Mouse (Mus musculus): ENCODE results near the gene Plekha4.

Gene Plekha4

DNA sequence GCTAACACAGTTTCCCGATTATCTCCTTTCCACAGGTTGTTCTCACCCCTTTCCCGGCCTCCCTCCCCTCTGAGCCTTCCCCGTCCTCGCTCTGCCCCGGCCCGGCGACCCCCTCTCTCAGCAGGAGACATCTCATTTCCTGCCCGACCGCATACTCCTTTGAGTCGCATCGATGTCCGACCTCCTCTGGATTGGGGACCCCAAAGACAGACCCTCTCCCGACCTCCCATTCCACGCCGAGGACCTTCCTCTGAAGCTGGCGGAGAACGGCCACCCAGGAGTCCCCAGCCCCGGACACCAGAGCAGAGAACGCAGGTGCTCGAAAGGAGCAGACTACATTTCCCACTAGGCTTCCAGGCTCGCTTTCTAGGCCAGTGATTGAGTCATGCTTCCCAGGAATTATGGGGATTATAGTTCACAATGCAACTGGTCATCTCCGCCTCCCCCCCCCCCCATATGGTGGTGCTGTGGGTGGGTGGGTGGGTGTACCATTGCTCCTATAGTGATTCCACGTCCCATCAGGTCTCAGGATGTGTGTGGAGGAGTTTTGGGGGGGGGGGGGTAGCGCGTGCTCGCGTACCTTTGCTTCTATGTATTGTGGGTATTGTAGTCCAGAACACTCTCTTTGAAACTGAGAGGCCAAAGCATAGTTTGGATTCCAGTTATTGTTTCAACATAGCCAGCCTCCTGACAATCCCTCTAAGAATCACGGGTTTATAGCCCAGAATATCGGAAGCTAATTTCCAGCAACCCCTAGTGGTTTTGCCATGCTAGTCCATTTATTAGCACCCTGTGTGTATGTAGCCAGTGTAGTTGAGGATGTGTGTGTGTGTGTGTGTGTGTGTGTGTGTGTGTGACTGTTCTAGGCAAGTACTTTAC, 12.3 kb downstream of the Plekha4 start:
- DNase-seq (ENCODE audit: low spot score) = peak; percentile 17

DNA sequence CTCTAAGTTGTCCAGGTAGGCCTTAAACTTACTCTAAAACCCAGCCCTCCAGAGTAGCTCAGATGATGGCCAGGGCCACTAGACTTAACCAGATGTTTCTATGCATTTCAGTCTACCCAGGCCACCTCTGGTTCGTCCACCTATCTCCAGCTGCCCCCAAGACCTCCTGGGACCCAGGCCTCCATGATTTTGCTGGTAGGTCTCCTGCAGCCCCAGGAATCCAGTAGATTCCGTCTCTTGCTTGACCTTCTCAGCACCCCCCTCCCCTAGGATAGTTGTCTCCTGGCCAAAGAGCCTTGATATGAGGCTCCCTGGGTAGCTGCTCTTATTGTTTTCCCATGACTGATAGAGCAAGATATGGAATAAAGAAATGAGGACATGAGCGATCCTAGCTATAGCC, 13.0 kb downstream of the Plekha4 start:
- no peak for DNase-seq (ENCODE audit: low spot score)

DNA sequence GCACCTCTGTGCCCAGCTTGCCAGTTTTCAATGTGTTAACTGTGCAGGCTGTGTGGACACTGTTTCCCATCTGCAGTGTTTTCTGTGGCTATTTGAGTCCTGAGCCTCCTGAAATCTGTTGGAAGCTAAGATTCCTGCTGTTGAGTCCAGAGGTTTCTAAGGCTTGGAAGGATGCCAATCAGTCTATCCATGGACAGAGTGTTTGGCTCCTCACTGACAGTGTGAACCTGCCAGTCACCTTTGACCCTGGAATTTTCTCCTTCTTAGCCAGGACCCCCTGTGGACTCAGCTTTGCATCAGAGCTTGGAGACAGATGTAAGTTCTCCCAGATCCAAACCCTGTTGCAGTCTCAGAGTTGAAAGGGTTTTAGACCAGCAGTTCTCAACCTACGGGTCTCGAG, 14.1 kb downstream of the Plekha4 start:
- no peak for DNase-seq (ENCODE audit: low spot score)

DNA sequence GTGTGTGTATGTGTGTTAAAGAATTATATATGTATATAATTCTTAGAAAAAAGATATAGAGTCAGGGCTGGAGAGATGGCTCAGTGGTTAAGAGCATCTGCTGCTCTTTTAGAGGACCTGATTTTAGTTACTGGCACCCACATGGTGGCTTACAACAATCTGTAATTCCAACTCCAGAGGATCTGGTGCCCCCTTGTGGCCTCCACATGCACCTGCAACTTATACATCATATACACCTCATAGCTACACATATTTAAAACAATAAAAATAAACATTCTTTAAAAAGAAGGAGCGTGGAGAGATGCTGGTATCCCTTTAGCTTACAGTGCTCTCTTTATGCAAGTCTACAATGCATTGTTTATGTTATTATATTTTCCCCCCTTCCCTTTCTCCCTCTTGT, 18.4 kb downstream of the Plekha4 start:
- no peak for DNase-seq (ENCODE audit: low spot score)

DNA sequence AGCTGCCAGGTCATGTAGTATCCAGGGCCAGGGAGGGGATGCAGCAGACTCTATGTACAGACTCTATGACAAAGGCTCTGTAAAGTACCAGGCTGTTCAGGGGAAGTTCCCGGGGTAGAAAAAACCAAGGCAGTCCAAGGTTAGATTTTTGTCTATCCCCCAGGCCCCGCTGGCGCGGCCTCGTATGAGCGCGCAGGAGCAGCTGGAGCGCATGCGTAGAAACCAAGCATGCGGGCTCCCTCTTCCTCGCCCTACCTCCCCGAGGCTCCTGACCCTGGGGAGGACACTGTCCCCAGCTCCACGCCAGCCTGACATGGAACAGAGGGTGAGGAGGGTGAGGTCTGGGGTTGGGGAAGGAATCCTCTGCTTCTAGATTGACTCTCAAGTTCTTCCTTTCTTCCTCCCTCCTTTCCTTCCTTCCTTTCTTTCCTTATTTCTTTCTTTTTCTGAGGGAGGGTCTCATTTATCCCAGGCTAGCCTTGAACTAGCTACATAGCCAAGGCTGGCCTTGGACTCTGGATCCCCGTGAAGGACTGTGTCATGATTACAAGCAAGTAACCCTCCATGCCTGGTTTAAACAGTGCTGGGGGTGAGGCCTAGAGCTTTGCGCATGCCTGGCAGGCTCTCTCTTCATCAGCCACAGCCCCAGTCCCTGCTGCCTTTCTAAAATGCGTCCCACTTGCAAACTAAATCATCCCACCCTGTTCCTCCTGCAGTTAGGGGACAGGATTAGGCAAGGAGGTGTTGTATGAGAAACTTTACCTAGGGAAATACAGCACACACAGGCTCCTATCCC, 23.7 kb downstream of the Plekha4 start:
- DNase-seq (ENCODE audit: low spot score) = no peak

DNA sequence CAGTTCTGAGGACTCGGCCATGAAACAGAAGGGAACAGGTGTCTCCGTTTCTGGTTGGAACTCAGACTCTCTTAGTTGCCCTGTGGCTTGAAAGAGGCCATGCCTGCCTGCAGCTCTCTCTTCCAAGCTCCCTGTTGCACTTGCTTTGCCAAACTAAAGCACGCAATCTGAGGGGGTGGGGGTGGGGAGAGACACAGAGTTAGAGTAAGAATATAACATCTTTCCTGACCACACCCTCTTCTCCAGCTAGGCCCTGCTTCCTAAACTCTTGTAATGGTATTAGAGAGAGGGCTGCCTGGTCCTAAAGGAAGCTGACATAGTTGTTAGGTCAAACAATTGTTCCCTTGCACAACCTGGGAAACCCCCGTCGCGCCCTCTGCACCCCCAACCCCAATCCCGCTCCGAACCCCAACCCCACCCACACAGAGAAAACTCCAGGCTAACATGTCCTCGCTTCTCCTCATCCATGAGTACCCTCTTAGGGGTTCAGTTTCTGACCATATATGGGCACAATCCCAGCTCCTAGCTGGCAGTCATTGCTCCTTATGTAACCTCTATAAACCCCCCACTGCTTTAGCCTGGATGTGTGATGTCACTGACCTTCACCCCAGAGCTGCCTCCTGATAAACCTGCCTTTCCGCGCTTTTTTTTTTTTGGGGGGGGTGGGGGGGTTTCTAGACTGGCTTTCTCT, 24.8 kb downstream of the Plekha4 start:
- DNase-seq (ENCODE audit: low spot score) = no peak

DNA sequence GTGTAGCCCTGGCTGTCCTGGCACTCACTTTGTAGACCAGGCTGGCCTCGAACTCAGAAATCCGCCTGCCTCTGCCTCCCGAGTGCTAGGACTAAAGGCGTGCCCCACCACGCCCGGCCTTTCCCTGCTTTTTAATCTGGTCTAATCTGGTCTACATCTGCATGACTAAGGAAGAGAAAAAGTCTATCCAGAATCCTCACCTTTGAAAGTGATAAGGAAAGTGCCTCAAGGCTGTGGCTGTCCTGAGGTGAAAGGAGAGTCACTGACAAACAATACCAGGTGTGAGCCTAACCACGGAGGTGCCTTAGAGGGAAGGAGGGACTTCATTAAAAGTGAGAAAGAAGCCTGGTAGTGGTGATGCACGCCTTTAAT, 25.4 kb downstream of the Plekha4 start:
- no peak for DNase-seq (ENCODE audit: low spot score)

DNA sequence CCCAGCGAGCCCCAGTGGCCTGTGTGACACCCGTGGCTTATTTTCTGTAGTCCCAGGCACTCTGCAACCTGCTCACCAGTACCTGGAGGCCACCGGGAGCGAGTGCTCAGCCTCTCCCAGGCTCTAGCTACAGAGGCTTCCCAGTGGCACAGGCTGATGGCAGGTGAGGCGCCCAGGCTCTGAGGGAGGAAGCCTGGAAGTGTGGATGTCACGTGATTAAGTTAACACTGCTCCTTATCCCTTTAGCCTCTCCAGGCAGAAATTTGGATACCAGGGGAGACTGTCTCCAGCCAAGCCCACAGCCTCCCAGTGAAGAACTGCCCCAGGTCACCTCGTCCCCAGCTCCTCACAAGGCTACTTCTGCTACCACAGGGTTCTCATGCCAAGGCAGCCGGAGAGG, 27.4 kb downstream of the Plekha4 start:
- no peak for DNase-seq (ENCODE audit: low spot score)

DNA sequence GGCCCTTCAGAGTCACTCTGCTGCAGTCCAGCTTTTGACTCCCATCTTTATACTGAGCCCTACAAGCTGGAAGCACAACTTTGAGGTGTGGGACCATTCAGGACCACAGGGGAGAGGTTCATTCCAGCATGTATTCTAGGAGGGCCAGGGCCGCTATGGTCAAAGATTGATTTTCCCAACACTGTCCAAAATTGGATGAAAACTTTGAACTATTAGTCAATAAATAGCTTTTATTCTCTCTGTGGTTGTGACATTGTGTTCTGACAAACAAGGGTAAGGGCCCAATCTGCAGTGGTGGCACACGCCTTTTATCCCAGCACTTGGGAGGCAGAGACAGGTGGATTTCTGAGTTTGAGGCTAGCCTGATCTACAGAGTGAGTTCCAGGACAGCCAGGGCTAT, 27.9 kb downstream of the Plekha4 start:
- DNase-seq (ENCODE audit: low spot score) = no peak

DNA sequence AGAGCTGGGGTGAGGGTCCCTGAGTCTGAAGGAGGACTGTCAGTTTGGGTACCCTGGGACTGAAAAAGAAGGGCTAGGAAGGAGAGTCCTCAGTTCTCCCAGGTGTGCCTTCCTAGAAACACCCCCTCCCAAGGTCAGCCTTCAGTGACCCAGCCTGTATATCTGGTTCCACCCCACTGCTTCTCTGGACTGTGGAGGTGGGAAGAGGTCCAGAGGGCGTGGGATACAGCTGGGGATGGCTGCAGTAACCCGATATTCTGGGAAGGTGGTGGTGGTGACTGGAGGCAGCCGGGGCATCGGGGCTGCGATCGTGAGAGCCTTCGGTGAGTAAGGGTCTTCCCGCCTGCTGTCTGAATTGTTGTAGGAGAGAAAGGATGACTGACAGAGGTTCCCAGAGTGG, 28.6 kb downstream of the Plekha4 start, which contains the start of gene Hsd17b14:
Hsd17b14 (plus strand) TSS at position 150 of the 400 bp plus-strand sequence.
- DNase-seq (ENCODE audit: low spot score) = no peak

DNA sequence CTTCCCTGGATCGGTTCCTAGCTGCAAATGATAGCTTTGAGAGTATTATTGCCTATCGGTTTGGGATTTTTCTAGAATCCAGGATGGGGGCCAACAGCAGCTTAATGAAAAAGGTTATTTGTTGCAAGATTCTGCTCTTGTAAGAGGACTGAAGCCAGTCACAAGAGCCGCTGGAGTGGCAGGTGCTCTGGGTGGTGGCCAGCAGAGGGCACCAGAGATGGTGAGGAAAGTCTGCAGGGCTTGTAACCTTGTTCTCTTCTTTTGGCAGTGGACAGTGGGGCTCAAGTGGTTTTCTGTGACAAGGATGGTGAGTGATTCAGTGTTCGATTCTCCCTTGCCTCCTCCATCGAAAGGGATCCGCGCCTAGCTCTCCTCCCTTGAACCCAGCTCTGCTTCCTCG, 29.7 kb downstream of the Plekha4 start:
- DNase-seq (ENCODE audit: low spot score) = peak; percentile 77

DNA sequence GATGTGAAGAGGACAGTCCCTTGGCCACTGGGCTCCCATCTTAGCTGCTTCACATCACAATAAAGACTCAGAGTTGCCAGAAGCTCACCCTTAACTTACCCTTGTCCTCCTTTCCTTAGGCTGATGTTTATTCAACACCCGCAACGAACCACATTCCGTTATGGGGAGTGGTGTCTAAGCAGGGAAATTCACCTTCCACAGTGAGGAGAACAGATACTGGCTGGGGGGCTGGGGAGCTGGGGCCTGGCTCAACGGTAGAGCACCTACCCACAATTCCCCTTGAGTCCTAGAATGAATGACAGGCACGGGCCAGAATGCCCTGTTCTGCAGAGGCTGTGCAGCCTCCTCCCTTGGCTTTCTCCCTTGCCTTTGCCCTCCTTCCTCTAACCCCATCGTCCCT, 32.8 kb downstream of the Plekha4 start:
- DNase-seq (ENCODE audit: low spot score) = no peak

DNA sequence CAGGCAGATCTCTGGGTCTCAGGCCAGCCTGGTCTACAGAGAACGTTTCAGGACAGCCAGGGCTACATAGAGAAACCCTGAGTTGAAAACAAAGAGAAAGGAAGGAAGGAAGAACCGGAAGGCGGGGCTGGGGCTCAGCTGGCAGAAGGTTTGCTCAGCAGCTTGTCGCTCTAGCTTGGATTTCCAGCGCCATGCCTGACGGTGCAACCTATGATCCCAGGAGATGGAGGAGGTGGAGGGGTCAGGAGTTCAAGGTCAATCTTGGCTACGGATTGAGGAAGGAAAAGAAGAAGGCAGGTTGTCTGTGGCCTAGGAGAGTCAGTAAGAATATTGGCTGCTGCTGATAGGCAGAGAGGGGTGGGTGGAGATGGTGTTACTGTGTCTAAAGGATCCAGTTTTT, 34.1 kb downstream of the Plekha4 start:
- DNase-seq (ENCODE audit: low spot score) = peak; percentile 13

DNA sequence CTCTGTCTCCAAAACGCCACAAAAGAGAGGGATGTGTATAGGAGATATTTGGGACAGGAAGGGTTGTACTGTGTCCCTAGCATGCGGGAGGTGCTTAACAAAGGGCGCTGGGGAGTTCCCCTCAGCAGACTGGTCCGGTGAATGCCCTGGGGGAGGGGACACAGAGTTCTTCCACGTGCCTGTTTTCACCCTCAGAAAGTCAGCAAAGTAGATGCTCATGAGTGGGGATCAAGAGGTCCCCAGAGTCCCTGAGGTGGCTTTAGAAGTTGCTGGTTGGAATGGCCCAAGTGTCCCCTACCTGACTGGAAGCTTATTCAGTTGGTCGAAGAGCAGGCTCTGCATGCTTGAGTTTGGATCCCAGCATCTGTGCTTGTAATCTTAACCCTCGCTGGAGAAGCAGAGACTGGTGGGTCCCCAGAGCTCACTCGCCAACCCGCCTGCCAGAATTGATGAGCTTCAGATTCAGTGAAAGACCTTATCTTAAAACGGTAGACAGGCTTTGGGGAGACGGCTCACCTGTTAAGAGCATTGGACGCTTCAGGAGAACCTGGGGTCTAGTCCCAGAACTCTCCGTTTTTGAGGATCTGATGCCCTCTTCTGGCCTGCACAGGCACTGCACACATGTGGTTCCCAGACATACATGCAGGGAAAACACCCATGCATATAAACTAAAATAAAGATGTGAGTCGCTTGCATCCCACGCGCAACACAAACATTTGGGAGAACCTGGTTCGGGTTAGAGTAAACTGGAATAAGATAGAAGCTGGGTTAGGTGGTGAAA, 34.9 kb downstream of the Plekha4 start:
- peak; percentile 78 for DNase-seq (ENCODE audit: low spot score)

DNA sequence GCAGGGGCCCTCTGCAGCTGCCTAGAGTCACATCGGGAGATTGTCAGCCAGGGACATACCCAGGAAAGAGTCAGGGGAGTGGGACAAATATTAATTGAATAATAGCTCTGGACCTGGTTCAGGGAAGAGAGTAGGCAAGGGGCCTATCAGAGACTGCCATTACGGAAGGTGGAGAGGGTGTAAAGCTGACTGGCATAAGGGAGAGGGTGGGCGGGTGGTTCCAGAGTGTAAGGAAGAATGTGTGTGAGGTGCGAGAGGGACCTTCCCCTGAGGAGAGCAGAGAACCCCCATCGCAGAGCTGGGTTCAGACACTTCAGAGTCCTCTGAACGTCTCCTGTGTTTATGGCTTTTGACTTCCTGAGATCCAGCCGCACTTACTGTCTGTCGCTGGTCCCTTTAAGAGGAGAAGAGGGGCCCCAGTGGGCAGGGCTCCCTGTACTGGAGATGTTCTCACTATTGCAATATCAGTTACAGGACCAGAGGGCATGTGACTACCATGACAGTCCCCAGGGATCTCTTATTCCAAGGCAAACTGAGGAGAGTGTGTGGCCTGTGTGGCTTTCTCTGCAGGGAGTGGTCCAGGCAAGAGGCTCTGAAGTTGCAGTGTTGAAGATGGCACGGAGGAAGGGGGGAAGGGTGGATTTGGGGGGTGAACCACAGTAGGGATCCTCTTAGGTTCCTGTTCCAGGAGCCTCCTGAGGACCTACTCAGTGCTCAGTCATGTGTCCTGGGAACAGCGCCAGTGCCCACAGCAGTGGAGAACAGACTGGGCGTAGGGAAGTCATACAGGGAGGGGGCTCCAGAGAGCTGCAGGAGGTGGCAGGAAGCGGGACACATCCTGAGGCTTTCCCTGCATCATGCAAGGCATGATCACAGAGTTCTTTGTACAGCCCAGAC, 35.7 kb downstream of the Plekha4 start:
- DNase-seq (ENCODE audit: low spot score) = no peak

DNA sequence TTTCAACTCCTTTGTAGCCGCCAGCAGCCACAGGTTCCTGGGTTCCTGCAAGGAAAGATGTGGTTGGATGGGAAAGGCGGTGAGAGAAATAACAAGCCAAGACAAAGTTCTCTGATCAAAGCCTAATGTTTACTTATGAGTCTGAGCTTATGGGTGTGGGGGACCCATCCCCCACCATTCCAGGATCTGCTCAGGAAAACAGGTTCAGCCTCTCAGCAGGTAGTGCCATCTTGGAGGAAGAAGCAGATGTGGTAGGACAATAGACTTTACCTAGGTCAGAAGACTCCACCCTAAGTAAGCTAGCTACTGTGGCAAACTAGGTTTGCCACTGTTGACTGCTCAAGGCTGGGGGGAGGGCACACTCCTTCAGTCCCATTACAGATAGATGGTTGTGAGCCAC, 38.7 kb downstream of the Plekha4 start:
- no peak for DNase-seq (ENCODE audit: low spot score)

DNA sequence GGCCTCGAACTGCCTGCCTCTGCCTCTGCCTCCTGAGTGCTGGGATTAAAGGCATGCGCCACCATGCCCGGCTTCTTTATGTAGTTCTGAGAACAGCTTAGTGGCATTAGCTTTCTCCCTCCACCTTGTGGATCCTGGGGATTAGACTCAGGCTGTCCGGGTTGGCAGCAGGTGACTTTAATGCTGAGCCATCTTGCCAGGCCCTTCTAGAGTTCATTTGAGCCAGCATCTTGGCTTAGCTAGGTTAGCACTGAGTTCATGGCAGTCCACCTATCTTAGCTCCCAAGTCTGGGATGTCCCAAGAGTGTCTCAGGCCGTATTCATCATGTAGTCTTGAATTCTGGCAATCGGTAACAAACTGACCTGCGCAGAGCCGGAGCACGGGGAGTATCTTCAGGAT, 39.3 kb downstream of the Plekha4 start:
- no peak for DNase-seq (ENCODE audit: low spot score)

DNA sequence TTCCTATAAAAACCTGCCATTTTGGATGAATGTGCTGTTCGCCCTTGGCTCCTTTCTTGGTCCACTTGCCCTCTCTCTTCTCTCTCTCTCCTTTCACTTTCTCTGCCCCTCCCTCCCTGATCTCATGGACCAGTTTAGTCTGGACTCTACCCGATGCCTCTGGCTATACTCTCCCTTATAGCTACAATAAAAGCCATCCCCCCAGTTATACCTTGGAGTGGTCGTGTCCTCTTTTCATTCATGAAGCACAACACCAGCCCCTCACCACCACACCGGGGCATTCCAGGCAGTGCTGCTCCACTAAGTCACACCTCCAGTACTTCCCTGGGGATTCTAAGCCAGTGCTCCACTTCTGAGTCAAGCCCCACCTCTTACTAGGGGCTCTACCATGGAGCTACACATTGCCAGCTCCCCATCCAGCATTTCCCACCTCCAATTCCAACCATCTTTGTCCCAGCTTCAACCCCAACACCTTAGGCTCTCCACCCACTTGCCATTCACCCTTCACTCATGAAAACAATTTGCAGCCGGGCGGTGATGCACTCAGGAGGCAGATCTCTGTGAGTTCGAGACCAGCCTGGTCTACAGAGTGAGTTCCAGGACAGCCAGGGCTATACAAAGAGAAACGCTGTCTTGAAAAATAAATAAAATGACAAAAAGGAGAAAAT, 41.1 kb downstream of the Plekha4 start:
- DNase-seq (ENCODE audit: low spot score) = no peak

DNA sequence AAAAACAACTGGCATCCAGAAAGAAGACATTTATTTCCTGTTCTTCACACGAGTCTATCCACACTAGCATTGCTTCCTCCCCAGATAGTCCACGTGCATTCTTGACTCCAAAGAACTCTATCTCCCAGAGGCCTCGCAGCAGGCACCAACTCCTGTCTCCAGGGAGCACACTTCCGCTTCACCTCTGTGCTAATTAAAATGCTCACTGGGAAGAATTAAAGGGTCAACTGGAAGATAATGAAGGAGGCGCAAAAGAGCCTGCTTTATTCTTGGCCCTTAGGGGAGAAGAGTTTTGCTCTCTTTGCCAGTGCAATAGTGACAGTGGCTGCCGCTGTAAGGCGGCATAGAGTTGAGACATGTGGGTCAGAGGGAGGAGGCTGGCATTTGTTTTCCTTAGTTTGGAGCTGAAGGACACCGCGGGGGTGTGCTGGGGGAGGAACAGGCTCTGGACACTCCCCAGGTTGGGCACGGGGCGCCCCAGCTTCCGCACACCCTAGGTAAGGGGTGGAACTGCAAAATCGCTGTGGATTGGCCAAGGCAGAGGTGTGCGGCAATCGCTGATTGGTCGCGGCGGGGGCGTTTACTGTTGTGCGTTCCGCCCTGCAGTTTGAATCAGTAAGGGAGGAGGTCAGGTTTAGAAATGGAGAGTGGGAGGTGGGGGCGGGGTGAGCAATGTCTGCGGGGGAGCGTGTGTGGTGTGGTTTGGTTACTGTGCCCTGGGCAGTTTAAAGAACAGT, 41.8 kb downstream of the Plekha4 start:
- peak; percentile 85 for DNase-seq (ENCODE audit: low spot score)
